Mouse (Mus musculus): ENCODE measurements around the gene Fam49a.
"Not testable (repeated sequence)": the region's sequence is repeated elsewhere in the genome, so short reads cannot be mapped to it uniquely, and the experiment has no call there.

The Fam49a gene

GRCm38 (mm10) chr12:12261987-12262971 lies at the start of gene Fam49a:
Gene Fam49a, plus strand, starts transcription at chr12:12262139.
- DNase-seq (ENCODE audit: low spot score) = peak; percentile 77

DNA sequence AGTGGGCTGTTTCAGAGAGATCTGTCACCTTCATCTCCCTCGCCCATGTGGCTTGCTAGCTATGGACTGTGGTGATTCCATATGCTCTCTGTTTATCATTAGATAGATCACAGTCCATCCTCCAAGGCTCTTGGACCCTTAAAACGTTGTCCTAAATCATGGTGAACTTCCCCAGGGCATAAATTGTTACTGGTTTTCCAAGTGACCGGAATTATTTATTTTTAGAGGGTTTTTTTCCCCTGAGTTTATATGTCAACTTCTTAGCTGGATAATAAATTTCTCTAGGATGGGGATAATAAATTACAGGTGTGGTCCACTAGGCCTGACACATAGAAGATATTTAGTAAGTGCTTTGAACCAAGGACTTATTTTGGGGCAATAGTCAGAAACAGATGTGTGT lies 48.4 kb upstream of the Fam49a start:
- DNase-seq (ENCODE audit: low spot score) = no peak

- no peak for DNase-seq (ENCODE audit: low spot score)
Observed at GRCm38 (mm10) chr12:12218947-12219346, 43.0 kb upstream of the Fam49a start.

DNA sequence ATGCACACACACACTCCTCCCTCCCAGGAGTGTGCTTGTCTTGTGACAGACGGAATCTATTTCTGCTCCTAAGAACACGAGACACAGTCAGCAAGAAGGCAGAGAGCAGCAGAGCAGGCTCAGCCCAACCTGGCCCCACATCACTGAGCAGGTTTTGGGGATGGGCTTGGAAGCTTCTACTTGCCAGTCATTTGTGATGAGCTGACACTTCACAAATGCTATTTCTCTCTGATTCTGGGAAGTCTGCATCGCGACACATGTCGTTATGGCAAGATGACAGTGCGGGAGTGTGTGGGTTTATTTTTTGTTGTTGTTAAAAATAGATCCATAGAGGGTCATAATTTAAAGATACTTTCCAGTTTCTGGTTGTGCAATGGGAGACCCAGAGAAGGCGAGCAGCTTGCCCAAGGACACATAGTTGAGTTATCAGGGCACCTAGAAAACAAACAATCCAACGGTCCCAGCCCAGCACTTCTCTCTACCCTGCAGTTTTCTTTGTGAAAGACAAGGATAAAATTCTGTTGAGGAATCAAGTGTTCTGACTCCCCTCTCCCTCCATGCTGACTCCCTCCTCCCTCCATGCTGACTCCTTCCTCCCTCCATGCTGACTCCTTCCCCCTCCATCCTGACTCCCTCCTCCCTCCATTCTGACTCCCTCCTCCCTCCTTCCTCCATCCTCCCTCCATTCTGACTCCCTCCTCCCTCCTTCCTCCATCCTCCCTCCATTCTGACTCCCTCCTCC lies 41.0 kb upstream of the Fam49a start:
- no peak for DNase-seq (ENCODE audit: low spot score)

GRCm38 (mm10) chr12:12222585-12223290 lies 39.2 kb upstream of the Fam49a start:
- no peak for DNase-seq (ENCODE audit: low spot score)

GRCm38 (mm10) chr12:12223336-12223735 lies 38.6 kb upstream of the Fam49a start:
- no peak for DNase-seq (ENCODE audit: low spot score)

- DNase-seq (ENCODE audit: low spot score) = no peak
Observed at GRCm38 (mm10) chr12:12225706-12226105, 36.2 kb upstream of the Fam49a start.

GRCm38 (mm10) chr12:12227594-12227993 lies 34.3 kb upstream of the Fam49a start:
- DNase-seq (ENCODE audit: low spot score) = no peak

DNA sequence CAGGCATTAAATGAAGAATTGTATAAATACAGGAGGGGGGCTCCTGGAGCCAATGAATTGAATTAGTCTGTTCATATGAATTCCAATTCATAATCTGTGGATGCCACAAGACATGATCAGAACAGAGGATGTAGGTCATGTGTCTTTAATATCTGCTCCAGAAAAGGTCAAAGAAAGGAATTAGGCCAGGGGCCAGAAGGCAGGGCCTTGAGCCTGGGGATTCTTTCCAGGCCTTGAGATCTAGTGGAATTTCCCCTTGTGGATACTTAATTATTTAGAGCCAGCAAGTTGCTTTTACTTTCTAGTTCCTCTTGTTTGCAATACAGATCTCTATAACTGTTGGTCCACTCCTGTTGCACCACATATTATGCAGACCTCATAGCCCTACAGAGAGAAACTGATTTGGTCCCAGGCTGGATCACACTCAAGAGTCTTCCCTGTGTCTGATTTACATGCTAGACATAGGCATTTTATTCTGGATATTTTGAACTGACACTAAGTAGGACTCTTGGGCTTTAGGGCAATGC lies 31.8 kb upstream of the Fam49a start:
- DNase-seq (ENCODE audit: low spot score) = no peak

DNA sequence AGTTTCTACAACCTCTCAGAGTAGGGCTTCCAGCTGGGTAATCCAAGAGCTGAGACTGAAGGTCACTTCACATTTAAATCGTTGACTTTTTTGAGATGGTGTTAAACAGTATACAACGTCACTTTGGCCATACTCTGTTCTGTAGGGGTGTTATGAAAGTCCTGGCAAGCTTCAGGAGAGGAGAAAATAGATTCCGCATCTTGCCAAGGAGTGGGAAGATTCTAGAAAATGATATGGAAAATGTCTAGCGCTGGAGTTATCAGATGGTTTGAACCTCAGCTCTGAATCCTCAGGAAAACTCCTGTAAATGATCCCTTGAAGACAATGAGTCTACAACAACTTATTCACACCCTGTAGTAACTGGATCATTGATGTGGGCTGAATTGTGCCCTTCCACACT lies 29.8 kb upstream of the Fam49a start:
- no peak for DNase-seq (ENCODE audit: low spot score)

DNA sequence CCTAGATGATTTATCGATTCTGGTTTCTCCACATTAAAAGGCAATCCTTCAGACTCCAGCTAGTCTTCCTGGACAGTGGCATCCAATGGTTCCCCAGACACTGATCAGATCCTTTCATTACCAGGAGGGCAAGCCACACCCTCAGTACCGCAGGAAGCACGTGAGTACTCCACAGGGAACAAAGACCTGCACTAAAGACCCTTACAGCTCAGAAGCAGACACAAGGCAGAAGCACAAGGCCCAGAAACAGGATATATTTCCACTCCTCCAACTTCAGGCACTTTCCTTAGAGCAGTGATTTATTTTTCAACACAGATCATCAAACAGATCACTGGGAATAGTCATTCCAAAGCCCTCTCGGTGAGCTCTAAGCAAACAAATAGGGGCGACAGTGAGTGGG lies 25.0 kb upstream of the Fam49a start:
- DNase-seq (ENCODE audit: low spot score) = no peak

DNA sequence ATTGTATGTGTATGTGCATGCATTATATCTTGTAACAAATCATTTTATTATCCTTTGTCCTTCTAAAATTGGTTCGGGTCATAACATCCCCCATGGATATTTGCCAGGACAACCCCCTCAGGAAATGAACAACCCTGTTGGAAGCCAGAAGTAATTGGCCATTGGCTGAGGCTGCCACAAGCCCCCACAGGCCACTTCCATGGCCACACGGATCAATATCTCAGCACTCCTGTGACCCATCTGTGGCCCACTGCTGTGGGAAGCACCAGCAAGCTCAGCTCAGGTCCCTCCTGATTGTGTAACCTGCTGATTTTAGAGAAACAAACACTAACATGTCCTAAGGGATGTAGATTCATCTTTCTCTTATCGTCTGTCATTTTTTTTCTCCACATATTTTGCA lies 22.4 kb upstream of the Fam49a start:
- no peak for DNase-seq (ENCODE audit: low spot score)

DNA sequence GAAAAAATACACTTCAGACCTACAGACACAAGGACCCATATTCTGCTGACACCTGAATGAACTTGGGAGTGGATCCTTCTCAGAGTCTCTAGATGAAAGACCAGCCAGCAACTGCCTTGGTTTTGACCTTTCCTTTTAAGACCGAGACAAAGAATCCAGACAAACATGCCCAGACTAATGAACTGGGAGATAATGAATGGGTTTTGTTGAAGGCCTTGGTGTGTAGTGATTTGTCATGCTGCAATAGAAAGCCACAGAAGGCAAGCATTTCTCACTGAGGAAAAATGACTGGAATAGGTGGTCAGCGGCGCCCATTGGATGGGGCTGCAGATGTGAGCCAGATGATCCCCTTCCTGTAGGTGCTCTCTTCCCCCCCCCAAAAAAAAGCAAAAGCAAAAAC lies 18.8 kb upstream of the Fam49a start:
- DNase-seq (ENCODE audit: low spot score) = no peak

DNA sequence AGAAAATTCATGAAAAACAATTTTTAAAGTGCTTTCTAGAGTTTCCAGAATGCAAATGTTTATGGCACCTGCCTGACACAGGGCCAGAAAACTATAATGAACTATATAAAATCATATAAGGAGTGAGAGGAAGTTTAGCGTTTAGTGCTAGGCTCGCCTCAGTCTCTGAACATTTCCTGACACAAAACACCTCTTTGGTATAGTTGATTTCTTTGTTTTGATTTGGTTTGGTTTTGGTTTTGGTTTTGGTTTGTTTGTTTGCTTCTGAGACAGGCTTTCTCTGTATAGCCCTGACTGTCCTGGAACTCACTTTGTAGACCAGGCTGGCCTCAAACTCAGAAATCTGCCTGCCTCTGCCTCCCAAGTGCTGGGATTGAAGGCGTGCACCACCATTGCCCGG lies 14.9 kb upstream of the Fam49a start:
- DNase-seq (ENCODE audit: low spot score) = not testable (repeated sequence)

- no peak for DNase-seq (ENCODE audit: low spot score)
Observed at GRCm38 (mm10) chr12:12249521-12249920, 12.4 kb upstream of the Fam49a start.

- DNase-seq (ENCODE audit: low spot score) = no peak
Observed at GRCm38 (mm10) chr12:12253526-12253925, 8.4 kb upstream of the Fam49a start.

- no peak for DNase-seq (ENCODE audit: low spot score)
Observed at GRCm38 (mm10) chr12:12254139-12254538, 7.8 kb upstream of the Fam49a start.

DNA sequence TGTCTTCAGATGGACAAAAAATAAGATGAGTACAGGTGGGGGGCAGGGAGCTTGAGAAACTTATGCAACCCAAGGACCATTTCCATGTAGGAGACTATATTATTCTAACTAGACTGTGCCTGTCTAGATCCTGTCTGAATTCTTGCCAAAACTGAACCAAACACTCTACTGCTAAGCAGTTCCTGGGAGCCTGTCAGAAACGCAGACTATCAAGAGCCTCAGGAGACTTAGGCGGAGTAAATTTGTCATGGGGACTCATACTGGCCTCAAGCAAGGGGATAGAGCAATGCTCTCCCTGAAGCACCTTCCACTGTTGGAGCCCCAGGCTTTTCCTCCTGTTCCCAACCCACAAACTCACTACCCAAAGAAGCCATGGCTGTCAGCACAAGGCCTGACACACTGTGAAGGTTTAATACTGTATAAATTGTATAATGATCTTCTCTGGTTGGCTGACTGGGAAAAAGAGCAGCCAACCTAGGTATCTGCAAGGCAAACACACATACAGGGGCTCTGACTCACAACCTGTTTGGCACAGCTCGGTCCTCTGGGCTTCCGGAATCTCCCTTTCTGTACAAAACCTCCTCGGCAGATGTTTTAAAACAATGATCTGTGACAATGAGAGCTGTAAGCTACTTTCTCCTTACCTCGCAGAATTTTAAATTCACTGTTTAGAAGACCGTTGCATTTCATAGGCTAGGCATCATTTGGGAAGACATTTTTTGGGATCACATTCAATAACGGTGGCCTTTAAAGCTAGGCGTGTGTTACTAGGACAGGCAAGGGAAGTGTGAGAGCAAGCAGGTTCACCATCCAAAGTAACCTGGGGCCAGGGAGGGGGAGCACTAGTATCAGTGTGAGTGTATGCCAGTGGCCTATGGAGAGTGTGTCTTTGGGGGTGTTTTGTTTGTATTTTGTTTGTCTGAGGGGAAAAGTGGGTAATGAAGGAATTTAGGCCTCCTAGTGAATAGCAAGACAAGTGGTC lies 669 bp upstream of the Fam49a start:
- DNase-seq (ENCODE audit: low spot score) = no peak

- DNase-seq (ENCODE audit: low spot score) = peak; percentile 42
Observed at GRCm38 (mm10) chr12:12263371-12263791, 1.4 kb downstream of the Fam49a start.

GRCm38 (mm10) chr12:12264151-12264550 lies 2.2 kb downstream of the Fam49a start:
- no peak for DNase-seq (ENCODE audit: low spot score)

- no peak for DNase-seq (ENCODE audit: low spot score)
Observed at GRCm38 (mm10) chr12:12266552-12266951, 4.6 kb downstream of the Fam49a start.
